Mouse (Mus musculus): ENCODE results near the gene Cog3.
"Not testable (repeated sequence)": the region's sequence is repeated elsewhere in the genome, so short reads cannot be mapped to it uniquely, and the experiment has no call there.

Gene Cog3

DNA sequence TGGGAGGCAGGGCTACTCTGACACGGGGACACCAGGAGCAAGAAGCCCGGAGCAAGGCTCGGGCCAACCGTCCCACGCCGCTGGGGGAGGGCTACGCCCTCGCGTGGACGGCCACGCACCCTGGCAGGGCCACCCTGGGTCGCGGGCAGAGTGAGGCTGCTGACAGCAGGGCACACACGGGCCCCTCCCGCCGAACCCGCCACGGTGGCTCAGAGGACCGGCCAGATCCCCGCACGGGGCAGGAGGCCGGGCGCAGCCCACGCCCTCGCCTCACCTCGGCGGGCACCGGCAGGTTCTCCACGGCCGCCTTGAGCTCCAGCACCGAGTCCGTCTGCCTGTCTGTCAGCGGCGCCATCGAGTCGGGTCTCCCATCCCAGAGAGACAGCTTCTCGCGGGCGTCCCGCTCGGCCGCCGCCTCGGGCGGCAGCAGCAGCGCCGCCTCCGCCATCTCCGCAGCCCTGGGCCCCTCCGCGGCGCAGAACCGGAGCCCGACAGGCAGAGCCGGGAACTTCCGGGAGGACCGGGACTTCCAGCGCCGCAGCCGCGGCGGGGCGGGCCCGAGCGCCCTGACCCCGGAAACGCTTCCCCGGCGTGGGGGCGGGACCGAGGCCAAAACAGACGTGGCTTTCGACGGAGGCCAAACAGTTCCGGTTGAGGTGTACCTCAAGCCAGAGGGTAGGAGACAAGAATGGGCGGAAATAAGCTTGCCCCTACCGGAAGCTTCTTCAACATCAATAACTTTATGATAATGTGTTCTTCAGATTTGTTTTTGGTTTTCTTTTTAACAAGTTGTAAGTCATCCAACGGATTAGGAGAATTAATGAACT is at the start of gene Cog3:
Gene Cog3, minus strand, starts transcription at position 527 of the 827 bp plus-strand sequence.
- in situ Hi-C loops (cut with MboI, MseI), result no loop called here

DNA sequence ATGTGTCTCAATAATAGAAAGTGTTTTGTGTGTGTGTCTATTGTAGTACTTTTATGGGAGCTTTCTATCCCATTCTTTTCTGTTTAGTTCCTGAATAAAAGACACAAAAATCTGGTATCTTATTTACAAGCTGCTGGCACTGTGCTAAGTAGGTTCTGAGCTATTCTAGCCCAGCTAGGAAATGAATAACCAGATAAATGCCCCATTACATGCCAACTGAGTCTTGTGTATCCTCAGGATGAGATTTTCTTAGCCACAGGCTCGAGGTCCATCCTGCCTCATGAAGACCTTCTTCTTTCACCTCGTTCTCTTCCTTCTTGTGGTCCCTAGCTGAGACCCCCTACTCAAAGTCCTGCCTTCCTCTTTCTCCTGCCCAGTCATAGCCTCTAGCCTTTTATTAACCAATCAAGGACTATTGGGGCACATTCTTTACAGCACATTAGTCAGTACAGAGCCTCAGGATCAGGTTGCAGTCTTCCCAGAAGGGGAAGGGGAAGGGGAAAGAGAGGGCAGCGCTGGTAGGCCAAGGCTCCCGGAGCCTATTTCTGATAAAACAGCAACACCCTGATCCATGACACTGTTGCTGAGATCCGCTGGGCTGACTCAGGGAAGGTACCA is 43.6 kb upstream of the Cog3 start:
- in situ Hi-C loops (cut with MboI, MseI), result no loop called here

DNA sequence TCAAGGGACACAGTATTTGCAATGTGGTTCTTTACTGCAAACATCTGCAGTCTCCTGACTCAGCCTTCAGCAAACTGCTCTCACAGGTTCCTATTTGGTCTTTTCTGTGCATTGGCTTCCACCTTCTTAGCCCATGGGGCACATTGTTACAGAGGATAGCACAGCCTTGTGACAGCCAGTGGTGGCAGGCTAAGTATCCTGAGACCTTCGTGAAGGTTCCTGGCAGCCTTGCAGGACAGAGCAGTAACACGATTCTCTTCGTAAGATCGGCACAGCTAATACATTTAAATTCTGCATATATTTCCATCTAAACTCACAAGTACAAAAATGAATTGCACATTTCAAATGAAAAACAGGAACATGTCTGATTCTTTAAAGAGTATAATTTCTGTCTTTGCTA is 41.6 kb upstream of the Cog3 start:
- in situ Hi-C loops (cut with MboI, MseI), result no loop called here

DNA sequence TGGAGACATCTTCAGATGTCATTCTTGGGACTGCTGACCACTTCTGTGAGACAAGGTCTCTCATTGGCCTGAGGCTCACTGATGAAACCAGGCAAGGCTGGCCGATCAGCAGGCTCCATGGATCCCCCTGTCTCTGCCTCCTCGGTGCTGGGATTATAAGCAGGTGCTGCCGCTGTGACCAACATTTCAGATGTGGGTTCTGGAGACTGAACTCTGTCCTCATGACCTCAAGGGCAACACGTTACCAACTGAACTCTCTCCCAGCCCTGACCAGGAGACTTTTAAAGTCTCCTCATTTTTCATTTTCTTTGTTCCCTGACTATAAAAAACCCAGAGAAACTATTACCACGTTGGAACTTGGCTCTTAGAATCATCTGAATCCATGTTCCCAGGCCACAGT is 40.4 kb upstream of the Cog3 start:
- in situ Hi-C loops (cut with MboI, MseI), result no loop called here

DNA sequence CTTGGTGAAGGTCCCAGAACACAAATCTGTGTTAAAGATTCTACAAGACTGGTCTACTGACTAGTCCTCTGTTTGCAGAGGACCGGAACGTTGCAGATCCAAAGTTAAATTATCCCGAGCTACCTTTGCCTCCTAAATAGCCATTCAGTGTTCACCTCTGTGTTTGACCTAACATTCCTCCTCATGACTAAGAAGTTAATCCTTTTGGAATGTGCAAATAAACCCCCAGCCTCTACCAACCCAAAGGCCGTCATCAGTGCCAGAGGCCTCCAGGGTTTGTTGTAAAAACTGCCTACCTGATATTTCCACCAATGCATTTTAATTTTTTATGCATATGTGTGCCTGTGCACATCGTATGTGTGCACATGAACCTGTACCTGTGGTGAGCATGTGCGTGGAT is 40.0 kb upstream of the Cog3 start:
- in situ Hi-C loops (cut with MboI, MseI), result no loop called here

DNA sequence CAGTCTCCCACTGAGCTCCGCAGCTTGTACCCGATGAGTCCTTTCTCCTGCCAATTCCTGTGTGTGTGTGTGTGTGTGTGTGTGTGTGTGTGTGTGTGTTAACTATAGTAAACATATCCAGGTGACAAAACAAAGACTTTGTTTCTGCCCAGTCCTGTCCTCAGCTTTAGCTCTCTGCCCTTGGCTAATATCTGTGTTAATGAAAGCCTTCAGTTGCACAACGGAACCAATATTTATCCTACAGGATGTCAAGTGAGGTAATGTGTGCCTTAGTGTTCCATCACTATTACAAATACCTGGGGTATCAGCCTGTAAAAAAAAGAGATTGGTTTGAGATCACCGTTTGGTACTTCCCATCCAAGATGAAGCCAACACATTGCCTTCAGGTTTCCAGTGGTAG is 38.8 kb upstream of the Cog3 start:
- in situ Hi-C loops (cut with MboI, MseI), result no loop called here

DNA sequence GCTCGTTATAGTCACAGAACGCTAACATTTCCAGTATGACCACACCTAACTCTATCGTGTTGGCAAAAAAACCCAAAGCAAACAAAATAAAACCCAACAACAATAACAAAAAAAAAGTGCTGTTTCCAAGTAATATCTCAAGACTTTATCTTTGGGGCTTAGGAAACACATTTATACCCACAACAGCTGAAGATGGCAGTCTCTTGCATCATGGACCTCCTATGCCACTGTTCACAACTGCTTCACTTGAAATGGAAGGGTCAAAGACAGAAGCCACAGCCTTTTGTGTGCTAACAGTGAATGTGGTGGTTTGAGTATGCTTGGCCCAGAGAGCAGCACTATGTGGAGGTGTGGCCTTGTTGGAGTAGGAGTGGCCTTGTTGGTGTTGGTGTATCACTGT is 37.1 kb upstream of the Cog3 start:
- in situ Hi-C loops (cut with MboI, MseI), result no loop called here

DNA sequence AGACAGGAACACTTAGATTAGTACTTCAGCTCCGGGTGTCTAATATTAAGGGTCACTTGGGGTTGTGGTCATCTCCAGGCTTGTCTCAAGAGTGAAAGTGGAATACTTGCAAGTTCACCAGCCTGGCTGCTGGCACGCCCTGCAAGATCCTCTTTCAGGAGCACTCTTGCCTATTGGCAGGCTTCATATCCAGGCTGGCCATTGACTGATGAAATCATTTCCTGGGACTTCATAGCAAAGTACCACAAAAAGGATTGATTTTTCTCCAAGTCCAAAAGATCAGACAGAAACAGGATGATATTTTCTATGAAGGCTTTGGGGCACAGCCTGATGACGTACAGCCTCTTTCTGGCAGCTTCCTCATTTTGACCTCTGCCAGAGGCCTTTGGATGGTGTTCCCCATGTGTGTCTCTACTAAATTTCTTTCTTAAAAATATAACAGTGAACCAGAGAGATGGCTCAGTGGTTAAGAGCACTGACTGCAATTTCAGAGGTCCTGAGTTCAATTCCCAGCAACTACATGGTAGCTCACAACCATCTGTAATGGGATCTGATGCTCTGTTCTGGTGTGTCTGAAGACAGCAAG is 36.2 kb upstream of the Cog3 start:
- in situ Hi-C loops (cut with MboI, MseI), result no loop called here

DNA sequence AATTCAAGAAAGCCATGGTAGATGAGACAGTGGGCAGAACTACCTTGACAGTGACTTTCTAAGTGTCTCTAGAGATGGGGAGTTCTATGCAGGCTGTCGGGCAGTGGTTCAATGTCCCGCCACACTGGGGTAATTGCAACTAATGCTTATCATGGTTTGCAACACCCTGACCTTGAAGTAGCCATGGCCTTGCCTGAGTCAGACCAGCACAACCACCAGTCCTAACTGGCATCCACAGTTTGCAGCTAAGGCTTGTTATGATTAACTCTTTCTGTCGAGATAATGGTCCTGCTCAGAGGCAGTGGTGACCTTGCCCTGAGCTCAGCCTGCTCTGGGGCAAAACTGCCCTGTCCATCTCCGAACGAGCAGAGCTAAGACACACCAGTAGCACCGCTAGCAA is 35.0 kb upstream of the Cog3 start:
- in situ Hi-C loops (cut with MboI, MseI), result no loop called here

DNA sequence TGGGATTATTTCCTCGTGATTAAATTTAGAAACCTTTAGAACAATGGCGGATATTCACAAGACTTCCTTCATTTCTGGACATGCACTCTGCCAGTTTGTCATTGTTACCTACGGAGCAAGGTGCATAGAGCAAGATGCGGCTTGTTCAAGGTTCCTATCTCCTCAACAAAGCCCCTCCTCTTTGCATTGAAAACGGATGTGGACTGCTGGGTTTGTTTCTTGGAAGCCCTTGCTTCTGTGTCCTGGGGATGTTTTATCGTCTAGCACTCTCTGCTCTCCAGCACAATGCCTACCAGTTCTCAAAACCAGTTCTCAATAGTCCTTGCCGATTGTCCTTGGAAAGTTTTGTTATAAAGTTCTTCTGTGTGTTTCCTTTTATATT is 33.5 kb upstream of the Cog3 start:
- in situ Hi-C loops (cut with MboI, MseI), result no loop called here

DNA sequence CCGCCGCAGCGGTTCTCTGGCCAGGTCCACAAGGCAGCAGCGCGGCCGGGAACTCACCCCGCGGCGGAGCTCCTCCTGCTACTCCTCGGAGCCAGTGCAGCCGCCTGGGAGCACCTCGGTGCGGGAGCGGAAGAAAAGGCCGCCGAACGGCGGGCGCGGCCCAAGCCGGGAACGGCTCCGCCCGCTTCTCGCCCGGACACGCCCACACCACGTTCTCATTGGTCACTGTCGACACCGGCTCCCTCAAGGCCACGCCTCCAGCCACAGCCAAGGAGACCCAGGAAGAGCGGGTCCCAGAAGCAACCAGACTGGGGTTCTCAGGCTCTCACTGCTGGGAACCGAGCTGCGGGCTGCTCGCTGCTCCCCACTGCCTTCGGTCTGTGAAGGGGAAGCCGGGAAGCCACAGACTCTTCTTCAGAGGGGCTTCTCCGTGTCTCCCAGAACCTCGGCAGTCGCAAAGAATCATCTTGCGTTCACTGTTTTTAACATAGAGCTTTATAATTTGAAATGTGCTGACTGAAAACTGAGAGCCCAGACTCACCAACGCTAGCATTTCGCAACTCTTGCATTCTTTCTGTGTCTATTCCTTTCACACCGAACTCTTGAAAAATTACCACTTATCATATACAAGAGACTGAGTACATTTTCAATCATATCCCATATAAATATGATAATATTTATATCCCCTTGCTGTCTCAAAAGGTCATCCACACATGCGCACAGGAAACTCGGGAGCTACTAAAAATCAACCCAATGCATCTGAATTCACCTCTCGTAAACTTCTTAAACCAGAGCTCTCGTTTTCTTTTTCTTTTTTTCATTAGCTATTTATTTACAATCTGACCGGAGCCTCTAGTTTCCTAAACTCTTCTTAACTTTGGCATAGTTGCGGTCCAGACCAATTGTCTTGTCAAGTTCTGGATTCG is 32.8 kb upstream of the Cog3 start, which contains the start of gene Slc25a30:
Gene Slc25a30, minus strand, starts transcription at position 170 of the 926 bp plus-strand sequence.
- in situ Hi-C loops (cut with MboI, MseI), result no loop called here

DNA sequence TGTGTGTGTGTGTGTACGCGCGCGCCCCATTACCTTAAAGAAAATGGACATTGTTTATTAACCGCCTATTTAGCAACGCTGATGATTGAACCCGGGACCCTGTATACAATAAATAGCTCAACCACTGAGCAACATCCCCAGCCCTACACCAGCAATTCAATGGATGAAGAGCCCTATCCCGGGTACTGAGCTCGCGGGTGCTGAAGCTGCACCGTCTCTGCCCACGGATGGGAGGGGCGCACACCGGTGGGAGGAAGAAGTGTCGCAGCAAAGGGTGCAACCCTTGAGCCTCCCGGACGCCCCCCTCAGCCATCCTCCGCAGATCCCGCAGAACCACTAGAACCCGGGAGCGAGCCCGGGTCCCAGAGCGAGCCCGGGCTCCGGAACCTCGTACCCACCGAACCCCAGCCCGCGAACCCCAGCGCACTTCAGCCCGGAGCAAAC is 32.1 kb upstream of the Cog3 start:
- in situ Hi-C loops (cut with MboI, MseI), result no loop called here

DNA sequence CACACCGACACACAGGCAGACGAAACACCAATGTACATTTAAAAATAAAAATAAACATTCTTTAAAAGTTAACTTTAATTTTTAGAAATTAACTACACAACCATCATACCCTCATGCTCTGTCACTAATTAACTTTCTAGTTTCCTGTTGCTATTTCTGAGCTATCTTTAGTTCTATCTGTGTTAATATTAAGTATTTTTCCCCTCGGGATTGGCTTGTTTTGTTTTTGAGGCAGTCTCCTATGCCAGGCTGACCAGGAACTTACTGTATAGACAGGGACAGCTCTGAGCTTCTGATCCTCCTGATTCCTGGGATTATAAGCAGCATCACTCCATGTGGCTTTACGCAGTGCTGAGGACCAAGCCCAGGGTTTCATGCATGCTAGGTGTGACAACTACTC is 25.6 kb upstream of the Cog3 start:
- in situ Hi-C loops (cut with MboI, MseI), result no loop called here

DNA sequence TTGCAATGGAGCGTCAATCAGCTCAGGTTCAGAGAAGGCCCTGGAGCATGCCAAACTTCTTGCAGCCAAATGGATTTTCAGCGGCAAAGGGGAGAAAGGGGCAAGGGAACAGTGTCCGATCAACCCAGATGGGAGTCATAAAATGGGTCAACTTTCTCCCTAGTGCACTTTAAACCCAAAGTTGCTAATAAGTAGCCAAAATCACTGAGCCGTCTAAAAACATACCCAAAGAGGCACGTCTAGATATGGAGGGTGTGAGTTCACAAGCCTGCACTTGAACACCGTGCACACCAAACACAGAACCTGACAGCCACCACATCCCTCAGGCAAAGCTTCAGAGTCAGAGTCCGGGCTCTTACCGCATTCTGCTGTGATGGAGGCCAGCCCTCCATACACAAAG is 22.3 kb upstream of the Cog3 start:
- in situ Hi-C loops (cut with MboI, MseI), result no loop called here

DNA sequence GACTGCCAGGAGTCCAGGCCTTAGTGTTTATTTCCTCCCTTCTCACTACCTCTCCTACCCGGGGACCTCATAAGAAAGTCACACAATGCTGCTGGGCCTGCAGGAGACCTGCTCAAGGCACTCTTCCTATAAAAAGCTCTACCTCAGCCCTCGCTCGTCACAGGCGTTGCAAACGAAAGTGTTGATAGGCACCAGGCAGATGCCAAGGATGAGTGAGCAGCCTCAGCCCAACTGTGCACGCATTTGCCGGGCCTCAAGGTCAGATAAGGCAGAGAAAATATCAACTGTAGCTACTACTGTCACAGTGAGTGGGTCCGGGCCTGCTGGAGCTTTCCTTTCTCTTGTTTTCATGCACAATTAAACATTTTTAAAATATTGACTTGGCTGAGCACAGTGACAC is 19.1 kb upstream of the Cog3 start:
- in situ Hi-C loops (cut with MboI, MseI), result no loop called here

DNA sequence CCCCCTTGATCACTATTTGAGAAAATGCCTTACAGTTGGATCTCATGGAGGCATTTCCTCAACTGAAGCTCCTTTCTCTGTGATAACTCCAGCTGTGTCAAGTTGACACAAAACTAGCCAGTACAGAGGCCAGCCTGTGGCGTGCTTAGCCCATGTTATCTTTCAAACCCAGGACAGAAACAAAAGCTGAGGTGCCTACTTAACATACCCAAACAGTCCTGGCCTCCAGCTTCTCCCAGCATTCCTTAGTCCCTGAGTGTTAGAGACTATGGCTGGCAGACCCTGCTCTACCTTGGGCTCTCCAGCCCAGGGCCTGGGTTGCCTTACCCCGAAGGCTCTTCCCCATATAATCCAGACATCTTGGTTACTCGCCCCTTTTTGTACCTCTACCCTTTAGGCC is 18.1 kb upstream of the Cog3 start:
- in situ Hi-C loops (cut with MboI, MseI), result not testable (repeated sequence)

DNA sequence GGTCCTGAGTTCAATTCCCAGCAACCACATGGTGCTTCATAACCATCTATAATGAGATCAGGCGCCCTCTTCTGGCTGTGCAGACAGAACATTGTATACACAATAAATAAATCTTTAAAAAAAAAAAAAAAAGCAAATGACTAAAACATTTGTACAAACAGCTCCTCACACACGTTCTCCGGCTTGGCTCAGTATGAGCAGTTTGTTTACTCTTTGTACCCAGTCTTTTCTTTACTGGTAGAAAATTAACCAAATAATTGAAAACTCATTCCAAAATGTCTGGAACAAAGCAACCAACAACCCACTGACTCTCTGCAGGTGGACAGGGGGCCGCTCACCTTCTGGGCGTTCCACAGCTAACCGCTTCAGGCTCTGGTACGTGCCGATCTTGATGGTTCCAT is 16.8 kb upstream of the Cog3 start:
- in situ Hi-C loops (cut with MboI, MseI), result no loop called here

DNA sequence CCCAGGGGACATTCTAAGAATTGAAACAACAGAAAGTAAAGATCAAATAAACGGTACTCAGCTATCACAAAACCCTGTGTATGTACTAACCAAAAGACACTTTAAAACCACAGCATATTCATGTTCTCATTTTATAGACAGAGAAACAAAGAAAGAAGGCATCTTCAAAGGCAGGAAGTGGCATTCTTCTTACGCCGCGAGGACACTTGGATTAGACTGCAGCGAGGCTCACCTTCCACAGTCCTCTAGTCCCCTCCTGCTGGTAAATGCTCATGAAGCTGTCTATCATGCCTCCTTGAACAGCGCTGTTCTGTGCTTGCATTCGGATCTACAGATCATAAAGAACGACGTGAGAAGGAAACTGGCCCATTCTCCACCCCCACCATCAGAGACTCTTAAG is 15.0 kb upstream of the Cog3 start:
- in situ Hi-C loops (cut with MboI, MseI), result no loop called here

DNA sequence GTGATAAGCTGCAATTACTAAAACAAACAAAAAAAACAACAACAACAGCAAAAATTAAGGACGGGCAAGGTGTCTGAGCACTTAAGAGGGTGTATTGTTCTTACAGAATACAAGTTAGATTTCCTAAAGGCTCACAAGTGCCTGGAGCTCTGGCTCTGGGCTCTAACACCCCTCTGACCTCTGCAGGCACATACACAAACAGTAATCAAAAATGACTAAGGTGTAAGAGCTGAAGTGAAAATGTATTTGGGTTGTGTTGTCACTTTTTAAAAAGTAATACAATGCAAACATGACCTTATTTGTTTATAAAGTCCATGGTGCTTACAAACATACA is 13.9 kb upstream of the Cog3 start:
- in situ Hi-C loops (cut with MboI, MseI), result no loop called here

DNA sequence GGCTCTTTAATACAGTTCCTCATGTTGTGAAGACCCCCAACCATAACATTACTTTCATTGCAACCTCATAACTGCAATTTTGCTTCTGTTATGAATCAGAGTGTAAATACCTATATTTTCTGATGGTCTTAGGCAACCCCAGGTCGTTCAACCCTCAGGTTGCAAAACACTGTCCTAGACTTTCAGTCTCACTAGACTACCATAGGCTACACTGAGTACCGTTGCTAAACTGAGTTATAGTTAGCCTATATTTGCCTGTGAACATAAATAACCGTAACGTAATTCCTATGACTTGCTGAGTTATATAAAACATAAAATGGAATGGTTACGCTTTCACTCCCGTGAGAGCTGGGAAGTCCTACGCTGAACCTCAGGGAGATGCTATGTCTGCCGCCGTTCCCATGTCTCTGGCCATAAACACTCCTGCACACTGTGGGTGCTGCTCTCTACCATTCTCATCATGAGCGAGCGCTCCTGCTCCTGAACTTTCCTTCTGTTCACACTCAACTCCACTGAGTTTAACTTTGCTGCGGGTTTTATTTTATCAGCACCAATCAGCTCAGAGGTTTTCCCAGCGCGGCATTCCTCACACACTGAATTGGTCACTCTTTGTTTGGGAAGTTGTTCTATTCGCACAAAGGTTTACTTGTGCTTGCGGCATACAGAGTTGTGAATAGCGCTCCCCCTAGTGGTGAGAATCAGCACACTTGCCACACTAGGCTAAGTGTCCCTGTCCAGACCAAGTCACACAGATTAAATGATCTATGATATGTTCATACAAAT is 13.4 kb upstream of the Cog3 start:
- in situ Hi-C loops (cut with MboI, MseI), result no loop called here

Data from T-helper 17 cell (primary cell).